In the genomic region with DNA sequence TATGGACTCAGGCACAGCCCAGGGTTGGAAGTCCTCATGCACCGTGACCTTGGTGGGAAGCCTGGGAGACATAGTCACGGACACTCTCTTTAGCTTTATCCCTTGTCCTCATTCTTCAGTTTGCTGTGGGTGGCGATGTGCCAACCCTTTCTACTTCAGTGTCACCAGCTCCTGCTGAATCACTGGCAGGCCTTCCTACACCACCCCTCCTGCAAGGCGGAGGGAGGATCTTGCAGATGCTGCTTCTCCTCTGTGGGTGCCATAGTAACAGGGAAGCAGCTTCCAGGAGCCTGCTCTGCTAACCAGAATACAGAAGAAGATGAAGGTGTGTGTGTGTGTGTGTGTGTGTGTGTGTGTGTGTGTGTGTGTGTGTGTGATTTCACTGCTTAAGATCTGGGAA, we compare ENCODE assay signal across 9 mouse cellular contexts. TPM values are rescaled to one million over a fixed set of nuclear protein-coding genes. Genes with fewer than 3 reads are reported as not detected.
A peak's percentile ranks its signal among the peaks of the same experiment; 100 is the strongest.
DNase-seq lines count a peak whose midpoint lies in the region; ATAC-seq lines count a peak whose summit lies in the region.
"Had no signal": no experiment of that assay in that cellular context is flagged by ENCODE, and none has a peak within 500 bp of the region (broad histone marks: within the 10 kb centered on the region; RNA-seq: fewer than 3 reads in every experiment).

No protein-coding gene starts in this region.

- DNase-seq in midbrain, embryonic 14.5 days: peak; percentile 43
- peak; percentile 83 for DNase-seq in adrenal gland, postnatal 25 days
- DNase-seq in layer of hippocampus, adult 9-10 months (ENCODE audit: low spot score): peak; percentile 27
- peak; percentile 93 for DNase-seq in right cerebral cortex, adult 18-20 months
- no peak for DNase-seq in urinary bladder, postnatal 25 days (ENCODE audit: low spot score)
- DNase-seq in liver, embryonic 11.5 days (ENCODE audit: low spot score): no peak
- DNase-seq in thymus, postnatal 25 days: no peak

- WGBS in midbrain, embryonic 14.5 days: 47% methylated on average over 4 of the region's 4 CpGs
- WGBS in midbrain, embryonic 13.5 days: 56% methylated on average over 4 of the region's 4 CpGs
- WGBS in liver, embryonic 11.5 days: 68% methylated on average over 4 of the region's 4 CpGs

- H3K36me3 ChIP-seq in midbrain, embryonic 14.5 days (ENCODE audit: control insufficient read depth, insufficient read depth, low read length): no peaks in the 10 kb centered on the region
- no peaks in the 10 kb centered on the region for H3K36me3 ChIP-seq in midbrain, embryonic 13.5 days
- H3K36me3 ChIP-seq in liver, embryonic 11.5 days (ENCODE audit: control insufficient read depth, insufficient read depth, low read length): no peaks in the 10 kb centered on the region

- ATAC-seq in midbrain, embryonic 14.5 days (ENCODE audit: low FRiP score, low TSS enrichment): no peak
- no peak for ATAC-seq in midbrain, embryonic 13.5 days
- no peak for ATAC-seq in liver, embryonic 11.5 days (replicated peaks; ENCODE audit: low FRiP score)

- no peak overlapping the region for H3K4me2 ChIP-seq in midbrain, embryonic 14.5 days (ENCODE audit: low read length)
- H3K4me2 ChIP-seq in midbrain, embryonic 13.5 days (replicated peaks): no peak overlapping the region
- no peak overlapping the region for H3K4me2 ChIP-seq in liver, embryonic 11.5 days

- no peak overlapping the region for H3K9ac ChIP-seq in midbrain, embryonic 14.5 days (replicated peaks; ENCODE audit: low read length)
- H3K9ac ChIP-seq in midbrain, embryonic 13.5 days (replicated peaks): no peak overlapping the region
- H3K9ac ChIP-seq in liver, embryonic 11.5 days (ENCODE audit: low read depth, low read length): no peak overlapping the region

- no peaks in the 10 kb centered on the region for H3K9me3 ChIP-seq in midbrain, embryonic 14.5 days (ENCODE audit: control insufficient read depth, low read length)
- H3K9me3 ChIP-seq in midbrain, embryonic 13.5 days: no peaks in the 10 kb centered on the region
- no peaks in the 10 kb centered on the region for H3K9me3 ChIP-seq in liver, embryonic 11.5 days (ENCODE audit: control insufficient read depth, low read length)
- H3K9me3 ChIP-seq: megakaryocyte, embryonic 14.5 days had no signal

- H3K4me1 ChIP-seq in midbrain, embryonic 14.5 days (ENCODE audit: control insufficient read depth, insufficient read depth, low read length): no peaks in the 10 kb centered on the region
- H3K4me1 ChIP-seq in midbrain, embryonic 13.5 days (replicated peaks): 0 out of 2 replicates have a peak, but pooled peaks cover 2% of the 10 kb centered on the region
- peaks cover 10% of the 10 kb centered on the region for H3K4me1 ChIP-seq in liver, embryonic 11.5 days (replicated peaks; ENCODE audit: control insufficient read depth, insufficient read depth, low read length)

- H3K27me3 ChIP-seq in midbrain, embryonic 14.5 days (ENCODE audit: control insufficient read depth, insufficient read depth, low read length): no peaks in the 10 kb centered on the region
- H3K27me3 ChIP-seq in midbrain, embryonic 13.5 days: no peaks in the 10 kb centered on the region
- no peaks in the 10 kb centered on the region for H3K27me3 ChIP-seq in liver, embryonic 11.5 days (replicated peaks; ENCODE audit: control insufficient read depth, insufficient read depth, low read length)
- H3K27me3 ChIP-seq: megakaryocyte, embryonic 14.5 days had no signal

- no peak overlapping the region for H3K27ac ChIP-seq in midbrain, embryonic 14.5 days (replicated peaks; ENCODE audit: low read depth, low read length)
- H3K27ac ChIP-seq in midbrain, embryonic 13.5 days: no peak overlapping the region; the same call in 1 of the 2 replicates
- no peak overlapping the region for H3K27ac ChIP-seq in liver, embryonic 11.5 days (ENCODE audit: low read depth, low read length)

- no peak overlapping the region for H3K4me3 ChIP-seq in midbrain, embryonic 14.5 days (replicated peaks; ENCODE audit: low read depth, low read length)
- no peak overlapping the region for H3K4me3 ChIP-seq in midbrain, embryonic 13.5 days (replicated peaks)
- no peak overlapping the region for H3K4me3 ChIP-seq in liver, embryonic 11.5 days (ENCODE audit: low read depth, low read length)
- H3K4me3 ChIP-seq: megakaryocyte, embryonic 14.5 days had no signal

RNA-seq across cellular contexts. Expression of gene Copg1, which starts 4.8 kb away (rescaled TPM):
- 161 and 185 TPM in 2 replicates for polyA plus RNA-seq in midbrain, embryonic 14.5 days (2014; fragmentation: Nextera tagmentation; extraction: Ambion mirVana)
- polyA plus RNA-seq in midbrain, embryonic 13.5 days (2015; fragmentation: Nextera tagmentation; extraction: Ambion mirVana): 159 TPM in 2 replicates
- 103 and 108 TPM in 2 replicates for total RNA-seq in adrenal gland, postnatal 25 days (2021)
- 116 and 130 TPM in 2 replicates for polyA plus RNA-seq in liver, embryonic 11.5 days (2014; fragmentation: Nextera tagmentation; extraction: Ambion mirVana)

RNA-seq across cellular contexts. Expression of gene Hmces, which starts 30.9 kb away (rescaled TPM):
- 40.5 and 42.3 TPM in 2 replicates for polyA plus RNA-seq in midbrain, embryonic 14.5 days (2014; fragmentation: Nextera tagmentation; extraction: Ambion mirVana)
- 40.3 and 42.7 TPM in 2 replicates for polyA plus RNA-seq in midbrain, embryonic 13.5 days (2015; fragmentation: Nextera tagmentation; extraction: Ambion mirVana)
- 29.7 and 29.9 TPM in 2 replicates for total RNA-seq in adrenal gland, postnatal 25 days (2021)
- polyA plus RNA-seq in liver, embryonic 11.5 days (2014; fragmentation: Nextera tagmentation; extraction: Ambion mirVana): 41.7 and 42.7 TPM in 2 replicates

RNA-seq across cellular contexts. Expression of gene Cnbp, which starts 31.9 kb away (rescaled TPM):
- polyA plus RNA-seq in midbrain, embryonic 14.5 days (2014; fragmentation: Nextera tagmentation; extraction: Ambion mirVana): 553 and 588 TPM in 2 replicates
- 700 and 708 TPM in 2 replicates for polyA plus RNA-seq in midbrain, embryonic 13.5 days (2015; fragmentation: Nextera tagmentation; extraction: Ambion mirVana)
- 346 and 405 TPM in 2 replicates for total RNA-seq in adrenal gland, postnatal 25 days (2021)
- polyA plus RNA-seq in liver, embryonic 11.5 days (2014; fragmentation: Nextera tagmentation; extraction: Ambion mirVana): 1,371 and 1,468 TPM in 2 replicates

RNA-seq across cellular contexts. Expression of gene Isy1, which starts 44.2 kb away (rescaled TPM):
- 21.9 and 23.9 TPM in 2 replicates for polyA plus RNA-seq in midbrain, embryonic 14.5 days (2014; fragmentation: Nextera tagmentation; extraction: Ambion mirVana)
- polyA plus RNA-seq in midbrain, embryonic 13.5 days (2015; fragmentation: Nextera tagmentation; extraction: Ambion mirVana): 34.4 and 36.9 TPM in 2 replicates
- 24.8 and 36.1 TPM in 2 replicates for total RNA-seq in adrenal gland, postnatal 25 days (2021)
- polyA plus RNA-seq in liver, embryonic 11.5 days (2014; fragmentation: Nextera tagmentation; extraction: Ambion mirVana): 84.8 and 89.0 TPM in 2 replicates

RNA-seq across cellular contexts. Expression of gene Gm45140, which starts 47.2 kb away (rescaled TPM):
- polyA plus RNA-seq in midbrain, embryonic 14.5 days (2014; fragmentation: Nextera tagmentation; extraction: Ambion mirVana): 2.0 and 4.6 TPM in 2 replicates
- 3.2 and 3.3 TPM in 2 replicates for polyA plus RNA-seq in midbrain, embryonic 13.5 days (2015; fragmentation: Nextera tagmentation; extraction: Ambion mirVana)
- 5.1 and 6.2 TPM in 2 replicates for total RNA-seq in adrenal gland, postnatal 25 days (2021)
- 5.6 and 7.8 TPM in 2 replicates for polyA plus RNA-seq in liver, embryonic 11.5 days (2014; fragmentation: Nextera tagmentation; extraction: Ambion mirVana)

Comparison
In these comparisons a context has a peak if more than half of its experiments do, and no peak if none do; other contexts are left out.
1. DNase-seq: peak in midbrain, embryonic 14.5 days (single experiment), adrenal gland, postnatal 25 days (single experiment), layer of hippocampus, adult 9-10 months (single experiment) and right cerebral cortex, adult 18-20 months (single experiment); none in urinary bladder, postnatal 25 days (single experiment), liver, embryonic 11.5 days (single experiment) and thymus, postnatal 25 days (single experiment).